Mouse (Mus musculus) embryonic stem cell, embryonic (primary cell): ENCODE results near the gene Col24a1.

Source experiments
- CTCF ChIA-PET, 4 experiments: fragments of 300-600 bp in 2 of 4; fragments of 350-600 bp in 2 of 4; sonication (Branson Sonifier 250); formaldehyde crosslinking; loops; one replicate each; lab custom pipeline; 2022; ENCODE audit warnings: inconsistent platforms in 2 of 4; lab: Charles Lee
- POLR2A ChIA-PET, 4 experiments: fragments of 300-600 bp in 2 of 4; fragments of 350-600 bp in 2 of 4; sonication (Branson Sonifier 250); formaldehyde crosslinking; loops; one replicate each; lab custom pipeline; 2022; ENCODE audit warnings: antibody characterized with exemption in 4 of 4, inconsistent platforms in 1 of 4; lab: Charles Lee

Col24a1 gene

GRCm38 (mm10) chr3:145337161-145337560, 44.9 kb downstream of the Col24a1 start:
- ChIA-PET POLR2A (interaction anchor here in 2 of 4 experiments (0.5 to 0.7 kb wide), 2 partner anchors 420 to 564 kb away, joined by 3 read pairs; no protein-coding TSS in a partner anchor), CTCF (no interaction called here)

- POLR2A ChIA-PET = no interaction called here
- CTCF ChIA-PET = no interaction called here
Measured at GRCm38 (mm10) chr3:145339851-145340499, 47.7 kb downstream of the Col24a1 start.

GRCm38 (mm10) chr3:145348690-145349089, 56.4 kb downstream of the Col24a1 start:
- POLR2A ChIA-PET = interaction anchor here in 1 of 4 experiments (0.7 kb wide), 1 partner anchor 366 kb away, joined by 3 read pairs; no protein-coding TSS in a partner anchor

GRCm38 (mm10) chr3:145353951-145354350, 61.7 kb downstream of the Col24a1 start:
- CTCF ChIA-PET = no interaction called here

More at GRCm38 (mm10) chr3:145348690-145349089, 56.4 kb downstream of the Col24a1 start:
- CTCF ChIA-PET = no interaction called here

GRCm38 (mm10) chr3:145356865-145357487, 64.7 kb downstream of the Col24a1 start:
- ChIA-PET POLR2A (no interaction called here), CTCF (no interaction called here)

More at GRCm38 (mm10) chr3:145353951-145354350, 61.7 kb downstream of the Col24a1 start:
- POLR2A ChIA-PET = no interaction called here

DNA sequence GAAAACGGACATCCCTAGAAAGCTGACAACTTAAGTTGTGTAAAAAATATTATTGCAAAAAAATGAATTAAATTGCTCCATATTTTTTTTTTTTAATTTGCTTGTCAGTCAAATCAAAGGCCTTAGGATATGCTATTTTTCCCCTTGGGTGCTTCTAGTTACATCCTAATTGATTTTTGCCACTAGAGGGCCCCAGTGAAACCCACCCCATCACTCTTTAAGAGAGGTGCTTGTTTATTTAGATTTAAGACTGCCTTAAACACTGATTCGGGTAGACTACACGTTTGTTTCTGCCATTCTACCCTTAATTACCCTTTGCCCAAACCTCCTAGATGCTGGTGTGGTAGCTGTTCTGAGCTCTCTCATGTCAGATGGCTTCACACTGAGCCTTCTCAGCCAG, 73.0 kb downstream of the Col24a1 start:
- ChIA-PET CTCF (interaction anchor here in 2 of 4 experiments (0.5 to 0.7 kb wide), 2 partner anchors 13 to 48 kb away, joined by 3 read pairs; no protein-coding TSS in a partner anchor), POLR2A (interaction anchor here in 1 of 4 experiments (1.1 kb wide), 1 partner anchor 11 kb away, joined by 3 read pairs; no protein-coding TSS in a partner anchor)

DNA sequence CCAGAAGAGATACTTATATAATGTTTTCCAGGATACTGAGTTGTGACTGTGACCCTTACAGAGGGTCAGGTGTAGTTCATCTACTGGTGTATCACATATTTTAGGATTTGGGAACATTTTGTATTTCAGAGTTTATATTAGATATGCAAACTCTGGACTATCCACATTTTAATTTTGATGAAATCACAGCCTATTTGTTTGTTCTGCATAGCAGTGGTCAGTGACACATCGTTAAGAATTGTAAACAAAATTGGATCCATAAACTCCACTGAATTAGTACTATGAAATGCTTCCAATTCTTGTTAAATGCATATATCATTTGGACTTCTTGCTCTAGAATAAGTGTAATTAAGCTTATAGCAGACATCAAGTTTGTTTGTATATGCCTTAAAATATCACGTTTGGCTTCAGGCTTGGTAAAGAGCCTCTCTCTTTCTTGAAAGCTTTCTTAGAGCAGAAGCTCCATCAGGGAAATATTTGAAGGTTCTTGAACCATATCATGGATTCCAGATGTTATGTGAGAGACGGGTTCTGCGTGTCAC, 75.0 kb downstream of the Col24a1 start:
- ChIA-PET POLR2A (interaction anchor here in 1 of 4 experiments (0.5 kb wide), 1 partner anchor 974 kb away, joined by 3 read pairs; no protein-coding TSS in a partner anchor), CTCF (interaction anchor here in 1 of 4 experiments (0.6 kb wide), 1 partner anchor 50 kb away, joined by 3 read pairs; no protein-coding TSS in a partner anchor)

DNA sequence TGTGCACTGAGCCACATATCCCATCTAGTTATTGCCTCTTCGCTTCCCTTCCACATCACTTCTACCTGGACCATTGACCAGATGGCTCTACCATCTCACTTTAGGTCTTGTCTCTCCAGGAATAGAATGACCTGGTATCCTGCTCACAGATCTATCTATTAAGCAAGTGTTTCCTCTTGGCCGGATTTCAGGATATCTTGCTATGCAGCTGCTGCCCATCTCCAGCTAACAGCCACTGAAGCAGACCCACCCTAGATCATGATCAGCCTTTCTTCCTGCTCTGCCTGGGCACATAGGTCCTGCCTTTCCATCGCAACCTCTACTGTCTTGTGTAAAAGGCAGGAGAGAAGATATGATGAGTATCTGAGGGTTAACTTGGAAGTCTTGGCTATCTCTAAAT, 84.0 kb downstream of the Col24a1 start:
- POLR2A ChIA-PET = interaction anchor here in 1 of 4 experiments (1.5 kb wide), 1 partner anchor 11 kb away, joined by 3 read pairs; no protein-coding TSS in a partner anchor
- CTCF ChIA-PET = interaction anchor here in 1 of 4 experiments (0.6 kb wide), 1 partner anchor 523 kb away, joined by 5 read pairs; no protein-coding TSS in a partner anchor

- CTCF ChIA-PET = no interaction called here
- POLR2A ChIA-PET = no interaction called here
Measured at GRCm38 (mm10) chr3:145383095-145383494, 90.8 kb downstream of the Col24a1 start.

- ChIA-PET CTCF (interaction anchor here in 1 of 4 experiments (0.6 to 0.7 kb wide), 2 partner anchors 148 to 1085 kb away, joined by 4 to 16 read pairs; no protein-coding TSS in a partner anchor), POLR2A (interaction anchor here in 1 of 4 experiments (0.6 kb wide), 1 partner anchor 316 kb away, joined by 7 read pairs; no protein-coding TSS in a partner anchor)
Measured at GRCm38 (mm10) chr3:145386434-145386833, 94.2 kb downstream of the Col24a1 start.

DNA sequence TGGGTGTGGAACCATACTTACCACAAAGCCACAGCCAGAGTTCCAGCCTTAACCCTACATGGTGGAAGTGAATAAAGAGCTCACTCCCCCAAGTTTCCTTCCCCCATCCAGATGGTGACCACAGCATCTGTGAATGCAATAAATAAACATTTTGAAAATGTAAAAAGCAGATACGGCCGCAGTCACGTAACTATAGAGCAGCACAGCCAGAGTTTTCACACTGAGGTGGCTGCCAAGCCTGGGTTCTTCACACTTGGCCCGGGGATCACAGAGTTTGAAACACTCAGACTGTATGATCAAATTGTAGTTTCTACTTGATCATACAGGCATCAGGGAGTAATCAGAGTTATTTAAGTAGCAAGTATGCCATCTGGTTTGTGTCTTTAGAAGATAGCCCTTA, 98.4 kb downstream of the Col24a1 start:
- CTCF ChIA-PET = no interaction called here
- POLR2A ChIA-PET = no interaction called here

DNA sequence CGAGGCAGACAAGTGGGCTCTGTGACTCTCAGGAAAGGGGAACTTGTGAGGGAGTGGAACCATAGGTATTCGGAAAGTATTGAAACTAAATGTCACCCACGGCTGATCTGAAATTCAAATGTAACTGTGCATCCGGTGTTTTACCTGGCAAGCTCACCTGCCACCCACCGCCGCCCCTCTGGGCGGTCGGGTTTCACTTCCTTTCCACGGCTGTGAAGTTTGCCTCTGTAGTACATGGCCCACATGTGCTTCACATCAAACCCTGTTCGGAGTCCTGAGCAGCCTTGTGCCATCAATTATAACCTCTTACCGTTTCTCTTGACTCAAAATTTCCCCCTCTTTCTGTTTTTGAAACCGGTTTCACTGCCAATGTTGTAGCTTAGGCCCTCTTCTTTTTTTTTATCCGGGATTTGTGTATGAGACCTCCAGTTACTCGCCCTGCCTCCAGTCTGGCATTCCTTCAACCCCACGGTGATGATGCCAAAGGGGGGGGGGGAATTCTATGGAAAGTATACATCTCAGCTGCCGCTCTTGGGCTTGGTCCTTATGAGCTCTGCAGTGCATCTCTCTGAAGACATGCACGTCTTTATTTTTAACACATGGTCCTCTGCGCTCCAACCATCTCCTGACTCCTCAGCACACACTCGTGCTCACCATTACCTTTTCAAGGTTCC, 99.9 kb downstream of the Col24a1 start:
- ChIA-PET POLR2A (interaction anchor here in 1 of 4 experiments (0.9 kb wide), 1 partner anchor 23 kb away, joined by 3 read pairs; no protein-coding TSS in a partner anchor), CTCF (interaction anchor here in 2 of 4 experiments (0.6 to 0.8 kb wide), 2 partner anchors 15 to 1038 kb away, joined by 3 to 7 read pairs; no protein-coding TSS in a partner anchor)

- CTCF ChIA-PET = no interaction called here
- POLR2A ChIA-PET = no interaction called here
Measured at GRCm38 (mm10) chr3:145399173-145399572, 106.9 kb downstream of the Col24a1 start.

DNA sequence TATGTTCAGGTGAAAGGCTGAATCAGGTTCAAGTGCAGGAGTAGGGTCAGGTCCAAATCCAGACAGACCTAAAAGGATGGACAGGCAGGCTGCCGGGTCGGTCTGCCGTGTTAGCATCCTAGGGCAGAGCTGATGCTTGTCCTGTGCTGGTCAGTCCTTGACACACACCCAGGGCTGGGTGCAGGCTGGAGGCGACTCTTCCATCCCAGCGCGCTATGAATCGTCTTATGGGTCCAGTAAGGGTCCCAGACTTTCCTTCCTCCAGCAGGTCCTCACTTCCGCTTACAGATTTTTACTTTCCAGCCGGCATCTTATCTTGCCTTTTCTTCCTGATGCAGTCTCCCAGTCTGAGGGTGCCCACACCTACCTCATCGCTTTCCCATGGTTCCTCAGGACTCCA, 110.0 kb downstream of the Col24a1 start:
- POLR2A ChIA-PET = no interaction called here
- CTCF ChIA-PET = interaction anchor here in 1 of 4 experiments (1.8 kb wide), 1 partner anchor 10 kb away, joined by 4 read pairs; no protein-coding TSS in a partner anchor

DNA sequence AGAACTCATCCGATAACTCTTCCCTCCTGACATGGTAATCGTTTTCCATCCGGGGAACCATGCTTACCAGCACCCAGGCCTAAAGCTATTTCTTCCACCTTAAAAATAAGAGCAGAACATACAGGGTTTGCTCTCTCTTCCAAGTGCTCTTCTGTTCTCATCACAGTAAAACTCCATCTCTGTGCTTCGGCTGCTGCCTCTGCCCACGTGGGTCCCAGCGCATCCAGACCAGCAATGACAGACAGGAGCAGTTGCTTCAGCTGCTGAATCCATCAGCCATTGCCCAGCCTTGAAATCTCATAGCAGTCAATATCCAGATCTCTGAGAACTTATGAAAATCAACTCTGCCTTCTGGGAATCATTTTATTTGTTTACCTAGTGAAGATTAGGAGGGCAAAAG, 110.7 kb downstream of the Col24a1 start:
- POLR2A ChIA-PET = no interaction called here
- CTCF ChIA-PET = interaction anchor here in 2 of 4 experiments (0.5 to 1.8 kb wide), 2 partner anchors 9 to 503 kb away, joined by 4 to 5 read pairs; no protein-coding TSS in a partner anchor

GRCm38 (mm10) chr3:145408045-145408444, 115.8 kb downstream of the Col24a1 start:
- POLR2A ChIA-PET = no interaction called here
- CTCF ChIA-PET = interaction anchor here in 1 of 4 experiments (1.0 kb wide), 1 partner anchor 502 kb away, joined by 3 read pairs; no protein-coding TSS in a partner anchor

DNA sequence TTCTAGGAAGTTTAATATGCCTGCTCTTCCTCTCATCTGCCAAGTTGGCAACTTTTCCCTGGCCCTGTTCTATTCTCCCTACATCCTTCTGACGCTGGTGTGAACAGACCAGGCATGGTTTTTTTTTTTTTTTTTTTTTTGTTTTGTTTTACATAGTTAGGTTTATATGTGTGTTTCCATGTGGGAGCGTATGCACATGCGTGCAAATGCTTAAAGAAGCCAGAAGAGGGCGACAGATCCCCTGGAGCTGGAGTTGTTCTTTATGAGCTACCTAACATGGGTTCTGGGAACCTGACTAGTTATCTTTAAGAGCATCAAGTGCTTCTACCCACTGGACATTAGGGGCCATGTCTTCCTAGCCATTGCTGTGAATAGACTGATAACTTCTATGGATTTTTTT, 119.9 kb downstream of the Col24a1 start:
- ChIA-PET POLR2A (interaction anchor here (0.5 to 1.4 kb wide), 4 partner anchors 109 to 511 kb away, joined by 3 to 4 read pairs (median 3); no protein-coding TSS in a partner anchor), CTCF (interaction anchor here (0.6 to 3.4 kb wide), 49 partner anchors 9 to 1204 kb away, joined by 3 to 14 read pairs (median 3); partner anchors contain the start of genes 2410004B18Rik (in 1 of the 4), Col24a1 (in 1 of the 4) and Znhit6 (in 1 of the 4))

DNA sequence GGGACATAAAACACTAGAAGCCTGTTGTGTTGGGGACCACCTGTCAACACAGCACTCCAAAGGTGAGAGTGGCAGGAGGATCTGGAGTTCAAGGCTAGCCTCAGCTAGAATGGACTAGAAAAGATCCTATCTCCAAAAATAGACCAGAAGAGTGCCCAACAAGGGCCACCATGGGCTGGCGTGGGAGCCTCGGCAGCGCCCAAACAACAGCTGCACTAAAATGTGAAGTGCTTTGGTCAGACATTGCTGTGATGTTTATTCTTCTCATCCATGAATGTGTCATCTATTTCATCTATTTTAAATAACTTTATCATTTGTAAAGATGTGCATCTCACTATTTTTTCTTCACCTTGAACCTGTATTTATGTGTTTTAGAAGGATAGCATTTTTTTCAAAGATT, 122.1 kb downstream of the Col24a1 start:
- ChIA-PET POLR2A (no interaction called here), CTCF (no interaction called here)
